Mouse (Mus musculus): Measurements from ENCODE around the gene Sec61b. TPM values are rescaled to one million over a fixed set of nuclear protein-coding genes. Genes with fewer than 3 reads are reported as not detected.

The Sec61b gene
- 100 to 1,000 TPM; 366 to 372 TPM for polyA plus RNA-seq (2017; shearing (Covaris generic))

- peak; percentile 92 for ATAC-seq
Measured at GRCm38 (mm10) chr4:47473968-47474729, at the start of gene Sec61b, which contains the start of gene Alg2. TSS of gene Sec61b (plus strand) at chr4:47474658. TSS of gene Alg2 (minus strand) at chr4:47474333.

- ATAC-seq, result no peak
Measured at GRCm38 (mm10) chr4:47425247-47425830, 49.1 kb upstream of the Sec61b start.

GRCm38 (mm10) chr4:47427606-47428005 is 46.9 kb upstream of the Sec61b start:
- no peak for ATAC-seq

- ATAC-seq, result no peak
Measured at GRCm38 (mm10) chr4:47430557-47430956, 43.9 kb upstream of the Sec61b start.

- ATAC-seq, result no peak
Measured at GRCm38 (mm10) chr4:47431081-47431480, 43.4 kb upstream of the Sec61b start.

GRCm38 (mm10) chr4:47432766-47433165 is 41.7 kb upstream of the Sec61b start:
- no peak for ATAC-seq

- ATAC-seq, result no peak
Measured at GRCm38 (mm10) chr4:47435131-47435530, 39.3 kb upstream of the Sec61b start.

GRCm38 (mm10) chr4:47435566-47436360 is 38.7 kb upstream of the Sec61b start:
- no peak for ATAC-seq

- no peak for ATAC-seq
Measured at GRCm38 (mm10) chr4:47437365-47438340, 36.8 kb upstream of the Sec61b start.

GRCm38 (mm10) chr4:47438956-47439355 is 35.5 kb upstream of the Sec61b start:
- no peak for ATAC-seq

- ATAC-seq, result no peak
Measured at GRCm38 (mm10) chr4:47440951-47441350, 33.5 kb upstream of the Sec61b start.

- ATAC-seq, result no peak
Measured at GRCm38 (mm10) chr4:47448526-47448925, 25.9 kb upstream of the Sec61b start.

- no peak for ATAC-seq
Measured at GRCm38 (mm10) chr4:47449116-47449515, 25.3 kb upstream of the Sec61b start.

- ATAC-seq, result no peak
Measured at GRCm38 (mm10) chr4:47449586-47450522, 24.6 kb upstream of the Sec61b start.

- no peak for ATAC-seq
Measured at GRCm38 (mm10) chr4:47467196-47467595, 7.3 kb upstream of the Sec61b start.

- no peak for ATAC-seq
Measured at GRCm38 (mm10) chr4:47473586-47473967, 881 bp upstream of the Sec61b start.

GRCm38 (mm10) chr4:47474730-47475643 is 529 bp downstream of the Sec61b start:
- ATAC-seq, result no peak

GRCm38 (mm10) chr4:47477539-47477938 is 3.1 kb downstream of the Sec61b start:
- ATAC-seq, result no peak

- no peak for ATAC-seq
Measured at GRCm38 (mm10) chr4:47480095-47480494, 5.6 kb downstream of the Sec61b start.

GRCm38 (mm10) chr4:47480576-47480975 is 6.1 kb downstream of the Sec61b start:
- no peak for ATAC-seq
